Mouse (Mus musculus) left cerebral cortex, adult 18-20 months (tissue): ENCODE measurements around the gene Selenof. TPM values are rescaled to one million over a fixed set of nuclear protein-coding genes. Genes with fewer than 3 reads are reported as not detected.

Source experiments
- DNase-seq, 2 experiments: peaks; one replicate each; pipeline ENCODE4 v3.0.0; 2021 to 2022; ENCODE audit warnings: low spot score in 2 of 2, mixed read lengths in 1 of 2
- total RNA-seq, 2 experiments: library from RNA; stranded (reverse); gene quantifications; 2 replicates each; pipeline ENCODE4 v1.2.3; 2021

Gene Selenof
- total RNA-seq, 2 experiments from 2014 or later = 212 TPM

GRCm38 (mm10) chr3:144635236-144635635, 65.1 kb downstream of the Selenof start:
- DNase-seq = no peak

GRCm38 (mm10) chr3:144638110-144638509, 68.0 kb downstream of the Selenof start:
- DNase-seq = no peak

- DNase-seq = no peak
Measured at GRCm38 (mm10) chr3:144639387-144639786, 69.3 kb downstream of the Selenof start.

- no peak for DNase-seq
Measured at GRCm38 (mm10) chr3:144640033-144640432, 69.9 kb downstream of the Selenof start.

GRCm38 (mm10) chr3:144642141-144642540, 72.0 kb downstream of the Selenof start:
- DNase-seq = no peak

- DNase-seq = peak in 1 of 2 experiments; percentile 9
Measured at GRCm38 (mm10) chr3:144643301-144643871, 73.3 kb downstream of the Selenof start.

GRCm38 (mm10) chr3:144644202-144644601, 74.1 kb downstream of the Selenof start:
- no peak for DNase-seq

Other genes starting within 250 kb of the Selenof start
- gene Hs2st1, start 123 bp upstream of the Selenof start, total RNA-seq = 10 to 100 TPM; 50.8 to 51.1 TPM
- 10 to 100 TPM; 56.7 to 59.3 TPM for gene Sh3glb1, start 150.0 kb downstream of the Selenof start, total RNA-seq
- under 1 TPM; 0.09 TPM for gene Clca3a1, start 190.7 kb downstream of the Selenof start, total RNA-seq
- not detected for gene Clca3a2, start 249.2 kb downstream of the Selenof start, total RNA-seq